Mouse (Mus musculus): Measurements from ENCODE around the gene Kank1.

GRCm38 (mm10) chr19:25187681-25188080, 49.1 kb upstream of the Kank1 start:
- TF ChIP-seq CTCF (IDR thresholded peaks at IDR 0.05; ENCODE audit: low read depth, low read length) (no peak), POLR2A (IDR thresholded peaks at IDR 0.05; ENCODE audit: extremely low read depth, insufficient read depth, low read length) (no peak)
